Mouse (Mus musculus) ES-Bruce4 (cell line): ENCODE data around the gene Myo18a. TPM values are rescaled to one million over a fixed set of nuclear protein-coding genes. Genes with fewer than 3 reads are reported as not detected.

Experiments
- H3K27ac ChIP-seq: 2 replicates; pipeline ENCODE4 v1.5.1; 2012; ENCODE audit warnings: low read length, inconsistent platforms; ENCODE audit not compliant: insufficient read depth
- H3K27me3 ChIP-seq: 2 replicates; pipeline ENCODE4 v1.6.1; 2012; ENCODE audit warnings: mild to moderate bottlenecking, low read length, inconsistent platforms; ENCODE audit not compliant: control insufficient read depth, poor library complexity, insufficient read depth, severe bottlenecking
- H3K36me3 ChIP-seq: 2 replicates; pipeline ENCODE4 v1.6.1; 2012; ENCODE audit warnings: inconsistent platforms, mild to moderate bottlenecking, low read length, moderate library complexity; ENCODE audit not compliant: control insufficient read depth, poor library complexity, insufficient read depth, severe bottlenecking
- H3K4me1 ChIP-seq: one replicate; pipeline ENCODE4 v1.8.1; 2011; ENCODE audit warnings: low read length; ENCODE audit not compliant: control insufficient read depth, insufficient read depth
- H3K4me3 ChIP-seq: 2 replicates; pipeline ENCODE4 v1.5.1; 2011; ENCODE audit warnings: low read depth, mild to moderate bottlenecking, low read length
- H3K9ac ChIP-seq: 2 replicates; pipeline ENCODE4 v1.6.1; 2012; ENCODE audit warnings: low read depth, mild to moderate bottlenecking, inconsistent platforms; ENCODE audit not compliant: poor library complexity, severe bottlenecking
- H3K9me3 ChIP-seq: replicated peaks from 2 replicates; pipeline ENCODE4 v1.6.1; 2012; ENCODE audit warnings: mild to moderate bottlenecking, low read length, inconsistent platforms; ENCODE audit not compliant: control insufficient read depth, poor library complexity, insufficient read depth, severe bottlenecking
- CTCF ChIP-seq: IDR thresholded peaks from one replicate; pipeline ENCODE4 v1.8.1; 2011; ENCODE audit warnings: low read depth, low read length
- EP300 ChIP-seq: IDR thresholded peaks from 2 replicates; pipeline ENCODE4 v1.6.1; 2011; ENCODE audit warnings: low read depth, low read length; ENCODE audit not compliant: insufficient read depth
- POLR2A ChIP-seq: IDR thresholded peaks from one replicate; pipeline ENCODE4 v1.8.1; 2011; ENCODE audit warnings: low read length; ENCODE audit not compliant: insufficient read depth
- polyA plus RNA-seq: library from polyadenylated mRNA; stranded (reverse); fragments of >200 nt; gene quantifications from 2 replicates; pipeline ENCODE4 v1.2.4, GENCODE M21; 2011; ENCODE audit warnings: low read depth; ENCODE audit not compliant: missing spikeins, insufficient read depth, insufficient read length

The Myo18a gene
- polyA plus RNA-seq, 1 experiment, result 59.6 TPM

DNA sequence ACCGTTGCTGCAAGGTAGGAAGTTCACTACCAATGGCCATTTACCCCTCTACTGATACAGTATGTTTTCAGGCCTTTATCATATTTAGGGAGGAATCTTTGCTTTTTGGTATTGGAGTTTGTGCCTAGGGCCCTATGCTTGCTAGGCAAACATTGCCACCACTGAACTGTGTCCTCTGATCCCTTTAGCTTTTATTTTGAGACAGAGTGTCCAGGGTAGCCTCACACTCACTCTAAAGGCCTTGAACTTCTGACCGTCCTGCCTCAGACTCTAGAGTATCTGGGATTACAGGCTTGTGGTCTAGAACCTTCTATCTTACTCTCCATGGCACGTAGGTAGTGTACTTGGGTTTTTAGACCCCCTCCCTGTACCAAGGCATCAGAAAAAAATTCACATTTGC is 137.1 kb downstream of the Myo18a start:
- no peak overlapping the region for H3K4me3 ChIP-seq
- H3K9me3 ChIP-seq, result no peaks in the 10 kb centered on the region
- H3K9ac ChIP-seq, result no peak overlapping the region
- no peaks in the 10 kb centered on the region for H3K36me3 ChIP-seq
- TF ChIP-seq EP300 (no peak), POLR2A (no peak)
- peaks cover 5% of the 10 kb centered on the region for H3K4me1 ChIP-seq
- H3K27ac ChIP-seq, result no peak overlapping the region
- H3K27me3 ChIP-seq, result no peaks in the 10 kb centered on the region

DNA sequence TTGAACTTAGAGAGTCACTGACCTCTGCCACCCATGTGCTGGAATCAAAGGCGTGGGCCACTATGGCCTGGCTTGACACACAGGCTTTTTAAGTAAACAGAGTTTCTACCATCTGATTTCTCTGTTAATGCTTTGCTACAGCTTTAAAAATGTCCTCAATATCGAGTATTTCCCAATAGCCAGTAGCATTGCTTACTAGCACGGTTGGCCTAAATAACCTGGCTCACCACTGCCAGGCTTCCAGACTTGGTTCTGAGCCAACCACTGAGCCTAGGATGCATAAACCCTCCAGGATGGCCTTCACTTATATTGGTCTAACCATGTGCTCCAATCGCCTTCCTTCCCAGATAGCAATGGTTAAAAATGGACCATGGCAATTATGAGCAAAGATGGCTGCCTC is 137.7 kb downstream of the Myo18a start:
- Histone ChIP-seq H3K36me3 (no peaks in the 10 kb centered on the region), H3K4me1 (peaks cover 7% of the 10 kb centered on the region), H3K9ac (no peak overlapping the region), H3K4me3 (no peak overlapping the region), H3K27ac (no peak overlapping the region), H3K27me3 (no peaks in the 10 kb centered on the region), H3K9me3 (no peaks in the 10 kb centered on the region)
- TF ChIP-seq CTCF (no peak), POLR2A (no peak), EP300 (no peak)

DNA sequence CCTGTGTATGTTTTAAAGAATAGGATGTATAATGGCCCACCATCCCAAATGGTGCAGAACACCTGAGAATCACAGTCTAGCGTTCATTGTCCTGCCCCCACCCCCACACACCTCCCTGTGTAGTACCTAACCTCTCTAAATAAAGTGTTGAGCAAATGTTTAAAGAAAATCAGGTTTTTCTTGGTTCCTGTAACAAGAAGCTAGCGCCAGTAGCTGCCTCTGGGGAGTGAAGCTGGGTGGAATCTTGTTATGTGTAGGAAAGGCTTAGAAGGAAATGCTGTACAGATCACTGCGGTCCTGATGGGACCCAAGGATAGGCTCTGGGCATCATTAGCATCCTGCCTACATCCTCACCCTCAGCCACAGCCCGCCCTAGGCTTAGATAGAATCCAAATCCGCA is 138.3 kb downstream of the Myo18a start:
- peaks cover 7% of the 10 kb centered on the region for H3K4me1 ChIP-seq
- no peaks in the 10 kb centered on the region for H3K27me3 ChIP-seq
- H3K9me3 ChIP-seq, result no peaks in the 10 kb centered on the region
- TF ChIP-seq POLR2A (no peak), EP300 (no peak)
- no peaks in the 10 kb centered on the region for H3K36me3 ChIP-seq
- no peak overlapping the region for H3K4me3 ChIP-seq
- no peak overlapping the region for H3K27ac ChIP-seq
- H3K9ac ChIP-seq, result peak overlapping the region; percentile 8; the same call in 1 of the 2 replicates

DNA sequence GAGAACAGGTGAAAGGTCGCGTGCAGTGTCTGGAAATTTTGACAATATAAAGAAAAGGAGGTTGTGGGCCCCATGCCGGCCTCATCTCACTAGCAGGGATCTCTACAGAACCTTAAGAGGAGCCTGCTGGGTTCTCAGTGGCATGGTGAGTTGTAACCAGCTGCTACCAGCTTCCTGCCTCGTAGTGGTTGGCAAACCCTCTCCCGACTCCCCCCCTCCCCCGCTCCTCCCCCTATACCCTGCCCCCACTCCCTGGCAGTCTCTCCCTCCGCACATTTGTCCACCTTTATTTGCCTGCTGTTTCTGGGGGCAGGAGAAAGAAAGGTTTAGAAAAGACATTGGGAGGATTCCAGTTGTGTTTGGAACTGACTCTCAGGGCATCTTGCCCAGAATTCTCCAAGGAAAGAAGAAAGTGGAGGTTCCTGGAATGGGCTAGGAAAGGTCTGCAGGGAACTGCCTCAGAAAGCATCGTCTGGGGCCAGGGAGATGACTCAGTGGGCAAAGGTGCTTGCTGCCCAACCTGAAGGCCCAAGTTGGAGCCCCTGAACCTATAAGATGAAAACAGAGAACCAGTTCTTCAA is 138.8 kb downstream of the Myo18a start:
- TF ChIP-seq POLR2A, result no peak
- TF ChIP-seq CTCF, result no peak
- no peak for TF ChIP-seq EP300
- Histone ChIP-seq H3K9ac (peak overlapping the region; percentile 8; the same call in 1 of the 2 replicates), H3K4me3 (no peak overlapping the region), H3K4me1 (peaks cover 7% of the 10 kb centered on the region), H3K36me3 (no peaks in the 10 kb centered on the region), H3K9me3 (no peaks in the 10 kb centered on the region), H3K27ac (no peak overlapping the region), H3K27me3 (no peaks in the 10 kb centered on the region)

DNA sequence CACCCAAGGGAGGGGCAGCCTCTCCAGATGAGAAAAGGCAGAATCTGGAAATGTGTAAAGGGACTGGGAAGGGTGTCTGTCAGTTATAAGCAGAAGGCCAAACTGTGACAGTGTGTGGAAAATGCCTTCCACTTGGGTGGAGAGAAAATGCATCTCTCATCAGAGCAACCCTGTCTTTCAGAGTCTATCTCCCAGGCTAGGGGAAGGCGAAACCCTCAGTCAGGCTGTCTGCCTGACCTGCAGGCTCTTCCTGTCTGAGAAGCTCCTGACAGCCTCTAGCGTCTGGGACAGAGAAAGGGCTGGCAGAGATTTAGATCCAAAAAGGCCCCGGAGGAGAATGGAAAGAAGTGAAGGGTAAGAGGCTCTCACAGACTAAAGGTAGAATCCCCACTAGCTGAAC is 140.7 kb downstream of the Myo18a start:
- TF ChIP-seq CTCF (peak; percentile 7), POLR2A (no peak), EP300 (0 out of 2 replicates have a peak, but pooled peaks have one; percentile 37)
- Histone ChIP-seq H3K27ac (peak overlapping the region; percentile 99), H3K9ac (peak overlapping the region; percentile 12), H3K27me3 (no peaks in the 10 kb centered on the region), H3K4me1 (peaks cover 5% of the 10 kb centered on the region), H3K9me3 (no peaks in the 10 kb centered on the region), H3K36me3 (no peaks in the 10 kb centered on the region), H3K4me3 (no peak overlapping the region)

DNA sequence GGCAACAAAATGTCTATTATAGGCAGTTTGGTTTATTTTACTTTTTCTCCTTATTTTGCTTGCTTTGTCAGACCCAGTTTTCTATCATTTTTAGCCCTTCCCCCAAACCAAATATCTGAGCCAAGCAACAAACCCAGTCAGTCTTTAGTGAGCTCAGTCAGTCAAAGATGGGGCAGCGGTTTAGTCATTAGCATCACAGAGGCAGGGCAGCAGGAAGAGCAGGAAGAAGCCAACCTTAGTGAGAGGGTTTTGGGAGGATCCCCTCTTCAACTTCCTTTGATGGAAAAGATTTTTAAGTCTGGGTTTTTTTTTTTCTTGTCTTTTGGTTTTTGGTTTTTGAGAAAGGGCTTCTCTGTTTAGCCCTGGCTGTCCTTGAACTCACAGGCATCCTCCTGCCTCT is 141.7 kb downstream of the Myo18a start:
- H3K36me3 ChIP-seq, result no peaks in the 10 kb centered on the region
- peak overlapping the region; percentile 77 for H3K9ac ChIP-seq
- no peaks in the 10 kb centered on the region for H3K27me3 ChIP-seq
- no peak overlapping the region for H3K4me3 ChIP-seq
- TF ChIP-seq POLR2A (no peak), CTCF (no peak), EP300 (peak; percentile 86)
- no peaks in the 10 kb centered on the region for H3K9me3 ChIP-seq
- peak overlapping the region; percentile 99 for H3K27ac ChIP-seq
- peaks cover 5% of the 10 kb centered on the region for H3K4me1 ChIP-seq
